Mouse (Mus musculus) hindbrain, postnatal 0 days (tissue): Measurements from ENCODE around the gene 1700003F12Rik. TPM values are rescaled to one million over a fixed set of nuclear protein-coding genes. Genes with fewer than 3 reads are reported as not detected.

Experiments
- ATAC-seq: fragments of 200-750 bp; cut with Nextera tagmentation; 2 replicates; pipeline ENCODE4 v1.8.0; 2017; ENCODE audit warnings: mild to moderate bottlenecking, moderate TSS enrichment, moderate library complexity
- DNase-seq: peaks from one replicate; pipeline ENCODE4 v3.0.0-alpha.2; 2015; ENCODE audit warnings: low spot score
- H3K27ac ChIP-seq: fragments of 300-500 bp; sonication (generic); 2 replicates; pipeline ENCODE4 v1.5.1; 2014; ENCODE audit warnings: mild to moderate bottlenecking
- H3K27me3 ChIP-seq: fragments of 300-500 bp; sonication (generic); 2 replicates; pipeline ENCODE4 v1.6.1; 2014; ENCODE audit warnings: low read length, mixed read lengths; ENCODE audit not compliant: insufficient read depth
- H3K36me3 ChIP-seq: fragments of 300-500 bp; sonication (generic); 2 replicates; pipeline ENCODE4 v1.6.1; 2014; ENCODE audit warnings: low read length, mixed read lengths; ENCODE audit not compliant: insufficient read depth
- H3K4me1 ChIP-seq: fragments of 300-500 bp; sonication (generic); 2 replicates; pipeline ENCODE4 v1.6.1; 2014; ENCODE audit warnings: antibody characterized with exemption, low read length, mixed read lengths; ENCODE audit not compliant: insufficient read depth
- H3K4me2 ChIP-seq: fragments of 300-500 bp; sonication (generic); 2 replicates; pipeline ENCODE4 v1.6.1; 2014; ENCODE audit warnings: low read depth, mild to moderate bottlenecking, low read length, moderate library complexity, mixed read lengths
- H3K4me3 ChIP-seq: fragments of 300-500 bp; sonication (generic); 2 replicates; pipeline ENCODE4 v1.5.1; 2014; ENCODE audit warnings: low read length
- H3K9ac ChIP-seq: fragments of 300-500 bp; sonication (generic); replicated peaks from 2 replicates; pipeline ENCODE4 v1.6.1; 2014; ENCODE audit warnings: mild to moderate bottlenecking, low read length, moderate library complexity, mixed read lengths
- H3K9me3 ChIP-seq: fragments of 300-500 bp; sonication (generic); 2 replicates; pipeline ENCODE4 v1.6.1; 2016; ENCODE audit warnings: low read length, mixed read lengths
- CTCF ChIP-seq: IDR thresholded peaks from 2 replicates; pipeline ENCODE4 v1.5.1; 2016; ENCODE audit warnings: antibody characterized with exemption, control low read depth, low read depth
- WGBS: fragments of 180-500 bp; shearing (Covaris S2); extraction: QIAGEN DNeasy Blood & Tissue Kit; methylation state at CpG from one replicate; pipeline ENCODE4 v1.1.7; 2014; 5-methylcytosine and 5-hydroxymethylcytosine counted together
- polyA plus RNA-seq: library from polyadenylated mRNA; unstranded; fragments of >200 nt; fragmentation: Nextera tagmentation; extraction: Ambion mirVana; gene quantifications from 2 replicates; pipeline ENCODE4 v1.2.1, GENCODE M21; 2015
- total RNA-seq: library from RNA; depleted of rRNA; stranded (reverse); fragments of >200 nt; gene quantifications from 2 replicates; pipeline ENCODE4 v1.2.3, GENCODE M21; 2014

1700003F12Rik gene
- total and polyA plus RNA-seq, 2 experiments from 2014 or later: 1.9 to 4.0 TPM

GRCm38 (mm10) chr2:154570666-154571065 lies 23.8 kb downstream of the 1700003F12Rik start:
- Histone ChIP-seq H3K9me3 (no peaks in the 10 kb centered on the region), H3K27ac (no peak overlapping the region), H3K4me2 (peak overlapping the region; percentile 92; the same call in 1 of the 2 replicates), H3K36me3 (no peaks in the 10 kb centered on the region), H3K4me3 (no peak overlapping the region), H3K9ac (no peak overlapping the region), H3K27me3 (no peaks in the 10 kb centered on the region), H3K4me1 (no peaks in the 10 kb centered on the region; the same call in 1 of the 2 replicates)
- TF ChIP-seq CTCF: no peak
- no peak for DNase-seq
- no peak for ATAC-seq
- WGBS: 53% methylated on average over 4 of the region's 4 CpGs

- 79% methylated on average over 4 of the region's 4 CpGs for WGBS
- DNase-seq: no peak
- Histone ChIP-seq H3K4me2 (no peak overlapping the region), H3K27ac (no peak overlapping the region), H3K4me3 (no peak overlapping the region), H3K4me1 (no peaks in the 10 kb centered on the region; the same call in 1 of the 2 replicates), H3K9ac (no peak overlapping the region), H3K9me3 (no peaks in the 10 kb centered on the region), H3K27me3 (no peaks in the 10 kb centered on the region), H3K36me3 (no peaks in the 10 kb centered on the region)
- TF ChIP-seq CTCF: no peak
- ATAC-seq: no peak
Measured at GRCm38 (mm10) chr2:154571266-154571665, 24.4 kb downstream of the 1700003F12Rik start.

GRCm38 (mm10) chr2:154571976-154572375 lies 25.1 kb downstream of the 1700003F12Rik start:
- 68% methylated on average over 8 of the region's 8 CpGs for WGBS

GRCm38 (mm10) chr2:154572996-154573395 lies 26.1 kb downstream of the 1700003F12Rik start:
- H3K9me3 ChIP-seq: no peaks in the 10 kb centered on the region
- no peak overlapping the region for H3K27ac ChIP-seq
- 71% methylated on average over 3 of the region's 3 CpGs for WGBS
- H3K27me3 ChIP-seq: no peaks in the 10 kb centered on the region
- TF ChIP-seq CTCF: no peak
- H3K9ac ChIP-seq: no peak overlapping the region
- H3K4me1 ChIP-seq: peaks cover 3% of the 10 kb centered on the region
- no peaks in the 10 kb centered on the region for H3K36me3 ChIP-seq
- H3K4me3 ChIP-seq: no peak overlapping the region
- no peak overlapping the region for H3K4me2 ChIP-seq
- DNase-seq (no peak), ATAC-seq (no peak)

More at GRCm38 (mm10) chr2:154571976-154572375, 25.1 kb downstream of the 1700003F12Rik start:
- H3K4me3 ChIP-seq: no peak overlapping the region
- no peak for TF ChIP-seq CTCF
- H3K36me3 ChIP-seq: no peaks in the 10 kb centered on the region
- H3K27me3 ChIP-seq: no peaks in the 10 kb centered on the region
- DNase-seq (no peak), ATAC-seq (no peak)
- H3K9ac ChIP-seq: no peak overlapping the region
- no peak overlapping the region for H3K4me2 ChIP-seq
- H3K27ac ChIP-seq: no peak overlapping the region
- H3K9me3 ChIP-seq: no peaks in the 10 kb centered on the region
- H3K4me1 ChIP-seq: no peaks in the 10 kb centered on the region; the same call in 1 of the 2 replicates

DNA sequence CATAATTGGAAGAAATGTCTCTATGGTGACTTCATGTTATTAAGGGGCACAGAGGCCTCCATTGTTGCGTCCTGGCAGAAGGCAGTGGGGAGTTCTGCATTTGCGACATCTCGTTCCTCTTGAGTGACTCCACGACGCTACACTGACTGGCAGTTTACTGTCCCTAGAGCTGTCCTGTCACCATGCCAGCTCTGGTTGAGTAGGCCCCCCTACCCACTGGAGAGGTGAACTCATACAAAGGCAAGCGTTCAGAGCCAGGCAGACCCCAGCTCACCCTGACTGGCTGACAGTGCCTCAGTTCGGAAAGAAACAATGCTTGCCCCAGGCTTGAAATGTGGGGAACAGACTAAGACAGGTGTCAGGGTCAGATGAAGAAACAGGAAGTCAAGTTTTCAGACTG lies 27.4 kb downstream of the 1700003F12Rik start:
- Histone ChIP-seq H3K27me3 (no peaks in the 10 kb centered on the region), H3K9ac (no peak overlapping the region), H3K36me3 (no peaks in the 10 kb centered on the region), H3K9me3 (no peaks in the 10 kb centered on the region), H3K4me1 (peaks cover 3% of the 10 kb centered on the region; the same call in 1 of the 2 replicates), H3K27ac (no peak overlapping the region), H3K4me3 (no peak overlapping the region), H3K4me2 (no peak overlapping the region)
- TF ChIP-seq CTCF: no peak
- peak; percentile 59 for DNase-seq
- 23% methylated on average over 7 of the region's 7 CpGs for WGBS
- no peak for ATAC-seq

DNA sequence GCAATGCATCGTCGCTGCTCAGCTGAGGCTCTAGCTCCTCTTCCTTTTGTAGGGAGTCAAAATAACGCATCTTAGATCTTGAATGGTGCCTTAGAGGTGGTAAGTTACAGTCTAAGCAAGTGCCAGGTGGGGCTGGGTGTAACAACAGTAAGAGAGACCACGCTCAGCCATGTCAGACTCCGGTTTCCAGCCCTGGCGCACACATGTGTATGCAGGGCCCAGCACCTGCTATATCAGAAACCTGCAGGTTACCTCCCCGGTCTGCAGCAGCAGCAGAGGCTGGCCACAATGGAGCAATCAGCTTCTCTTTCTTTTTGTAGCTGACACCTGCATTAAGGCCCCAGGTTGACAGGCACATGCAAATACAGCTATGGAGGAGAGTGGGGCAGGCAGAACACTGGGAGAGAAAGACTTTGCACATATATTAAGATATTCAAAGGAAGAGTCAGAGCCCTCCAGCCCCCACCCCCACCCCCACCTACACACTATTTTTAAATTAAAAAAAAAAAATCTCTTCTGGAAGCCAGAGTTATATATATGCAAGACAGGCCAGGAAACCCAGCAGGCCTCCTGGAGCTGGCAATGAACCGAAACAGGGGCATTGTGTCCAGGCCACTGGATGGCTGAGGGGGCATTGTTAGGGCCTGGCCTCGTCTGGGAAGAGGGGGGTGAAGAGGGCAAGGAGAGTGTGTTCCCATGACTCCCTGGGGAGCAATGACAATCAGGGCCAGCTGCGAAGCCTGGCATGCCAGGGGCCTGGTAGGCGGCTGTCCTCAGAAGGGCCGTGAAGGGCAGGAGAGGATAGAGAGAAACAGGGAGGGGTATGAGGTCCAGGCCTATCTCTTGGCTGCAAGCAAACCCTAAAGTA lies 30.2 kb downstream of the 1700003F12Rik start:
- Histone ChIP-seq H3K27me3 (no peaks in the 10 kb centered on the region), H3K4me2 (no peak overlapping the region), H3K4me1 (peaks cover 3% of the 10 kb centered on the region; the same call in 1 of the 2 replicates), H3K27ac (no peak overlapping the region), H3K4me3 (no peak overlapping the region), H3K9me3 (no peaks in the 10 kb centered on the region), H3K9ac (no peak overlapping the region; the same call in 1 of the 2 replicates), H3K36me3 (no peaks in the 10 kb centered on the region)
- ATAC-seq (no peak), DNase-seq (no peak)
- TF ChIP-seq CTCF: no peak
- WGBS: 23% methylated on average over 12 of the region's 12 CpGs

- WGBS: 51% methylated on average over 6 of the region's 6 CpGs
- H3K27ac ChIP-seq: no peak overlapping the region
- TF ChIP-seq CTCF: no peak
- H3K4me3 ChIP-seq: no peak overlapping the region
- no peak overlapping the region for H3K4me2 ChIP-seq
- DNase-seq (no peak), ATAC-seq (no peak)
- peaks cover 3% of the 10 kb centered on the region; the same call in 1 of the 2 replicates for H3K4me1 ChIP-seq
- no peak overlapping the region for H3K9ac ChIP-seq
- H3K36me3 ChIP-seq: no peaks in the 10 kb centered on the region
- H3K9me3 ChIP-seq: no peaks in the 10 kb centered on the region
- H3K27me3 ChIP-seq: no peaks in the 10 kb centered on the region
Measured at GRCm38 (mm10) chr2:154577744-154578067, 30.8 kb downstream of the 1700003F12Rik start.
